Mouse (Mus musculus): ENCODE results near the gene Smg1.

DNA sequence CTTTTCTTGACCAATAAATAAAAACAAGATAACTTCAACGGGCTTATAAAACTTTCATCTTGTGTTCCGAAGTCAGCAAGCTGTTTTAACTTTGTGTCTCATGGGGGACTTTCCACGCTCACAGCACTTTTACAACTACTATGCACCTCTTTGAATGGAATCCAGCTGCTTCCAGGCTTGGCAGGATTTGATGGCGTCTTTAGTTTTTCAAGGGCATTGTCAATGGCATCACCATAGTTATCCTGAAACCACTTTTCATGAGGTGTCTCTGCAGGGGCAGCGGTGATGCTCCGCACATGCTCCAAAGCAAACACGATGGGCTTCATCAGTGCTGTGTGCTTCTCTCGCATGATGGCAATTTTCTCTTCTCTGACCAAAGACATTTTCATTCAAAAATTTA is 80.5 kb downstream of the Smg1 start:
- no peak for TF ChIP-seq GATA1 (IDR thresholded peaks at IDR 0.05; ENCODE audit: low read length)
- no peak for TF ChIP-seq TAL1 (IDR thresholded peaks at IDR 0.05; ENCODE audit: low read length)
